Mouse (Mus musculus): ENCODE measurements around the gene Ankdd1a.

The Ankdd1a gene

DNA sequence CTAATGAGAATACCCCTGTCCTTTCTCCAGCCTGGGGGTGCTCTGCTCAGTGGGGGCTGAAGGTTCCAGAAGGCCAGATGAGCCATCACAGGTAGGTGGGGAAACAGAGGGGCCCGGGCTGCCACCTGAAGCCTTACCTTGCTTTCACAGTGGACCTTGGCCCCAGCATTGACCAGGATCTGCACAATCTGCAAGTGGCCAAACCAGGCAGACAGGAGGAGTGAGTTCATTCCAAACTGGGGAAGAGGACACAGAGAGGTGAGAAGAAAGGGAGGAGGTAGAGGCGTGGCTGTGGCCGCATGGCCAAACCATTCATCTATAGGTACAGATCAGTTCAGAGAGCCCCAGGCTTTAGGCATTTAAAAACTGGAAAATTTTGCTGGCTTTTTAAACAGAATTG, 7.5 kb downstream of the Ankdd1a start:
- intact Hi-C loops (cut with DNase I), result no loop called here

DNA sequence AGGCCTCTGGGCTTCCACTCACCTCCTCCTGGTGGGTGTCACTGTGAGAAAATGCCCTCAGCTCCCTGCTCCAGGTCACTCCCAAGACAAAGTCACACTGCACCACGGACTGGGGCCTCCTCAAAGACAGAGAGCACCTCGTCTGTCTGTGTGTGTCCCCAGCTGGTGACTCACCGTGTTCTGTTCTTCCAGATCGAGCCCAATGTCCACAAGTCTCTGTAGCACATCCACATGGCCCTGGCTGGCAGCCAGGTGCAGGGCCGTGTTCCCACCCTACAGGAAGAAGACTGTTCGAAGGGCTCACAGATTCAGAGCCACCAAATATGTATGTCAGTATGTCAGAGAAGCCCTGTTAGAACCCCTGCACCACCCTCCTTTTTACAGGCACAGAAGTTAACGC, 11.5 kb downstream of the Ankdd1a start:
- intact Hi-C loops (cut with DNase I), result no loop called here

DNA sequence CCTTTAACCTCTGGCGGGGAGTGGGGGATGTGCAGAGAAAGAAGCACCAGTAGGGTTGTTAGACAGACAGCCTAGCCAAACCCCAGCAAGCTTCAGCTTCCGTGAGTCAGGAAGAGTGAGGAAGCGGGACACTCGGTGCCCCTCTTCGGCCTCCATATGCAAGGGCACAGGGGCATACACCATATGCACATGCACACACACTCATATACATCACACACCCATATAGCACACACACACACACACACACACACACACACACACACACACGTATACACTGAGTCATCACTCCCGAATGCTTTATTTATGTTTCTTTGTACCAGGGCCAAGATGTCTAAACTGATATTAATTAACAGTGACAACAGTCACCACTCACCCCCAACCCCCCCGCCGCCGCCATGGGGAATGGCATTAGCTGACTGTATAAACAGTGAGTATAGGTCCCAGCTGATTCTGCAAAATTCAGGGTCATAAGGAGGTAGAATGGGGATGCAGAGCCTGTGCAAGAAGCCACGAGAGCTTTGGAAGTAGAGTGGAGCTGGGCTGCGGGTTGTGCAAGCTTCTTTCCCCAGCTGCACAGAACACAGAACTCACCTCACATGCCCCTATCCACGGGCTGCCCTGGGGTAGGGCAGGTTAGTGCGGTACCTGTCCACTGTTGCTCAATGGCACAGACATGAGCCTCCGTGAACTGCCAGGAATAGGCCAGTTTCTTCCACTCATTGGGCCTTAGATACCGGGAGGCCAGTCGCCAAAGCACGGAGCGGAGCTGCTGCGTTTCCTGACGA, 17.1 kb downstream of the Ankdd1a start:
- intact Hi-C loops (cut with DNase I), result no loop called here

DNA sequence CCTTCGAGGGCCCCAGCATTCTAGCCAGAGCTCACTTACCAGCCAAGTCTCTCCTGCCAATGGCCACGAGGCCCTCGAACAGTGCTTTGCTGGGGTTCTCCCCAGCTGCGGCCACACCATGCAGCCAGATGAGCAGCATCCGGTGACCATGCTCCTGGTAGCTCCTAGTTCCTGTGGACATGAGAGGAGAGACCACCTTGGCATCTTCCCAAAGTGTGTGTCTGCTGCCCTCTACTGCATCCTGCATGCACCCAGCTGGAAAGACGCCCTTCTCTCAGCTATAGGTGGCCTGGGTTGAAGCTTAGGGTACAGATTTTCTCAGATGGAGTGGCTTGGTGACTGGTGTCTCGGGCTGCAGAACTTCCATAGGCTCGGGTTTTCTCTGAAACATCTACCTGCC, 17.8 kb downstream of the Ankdd1a start:
- intact Hi-C loops (cut with DNase I), result no loop called here

DNA sequence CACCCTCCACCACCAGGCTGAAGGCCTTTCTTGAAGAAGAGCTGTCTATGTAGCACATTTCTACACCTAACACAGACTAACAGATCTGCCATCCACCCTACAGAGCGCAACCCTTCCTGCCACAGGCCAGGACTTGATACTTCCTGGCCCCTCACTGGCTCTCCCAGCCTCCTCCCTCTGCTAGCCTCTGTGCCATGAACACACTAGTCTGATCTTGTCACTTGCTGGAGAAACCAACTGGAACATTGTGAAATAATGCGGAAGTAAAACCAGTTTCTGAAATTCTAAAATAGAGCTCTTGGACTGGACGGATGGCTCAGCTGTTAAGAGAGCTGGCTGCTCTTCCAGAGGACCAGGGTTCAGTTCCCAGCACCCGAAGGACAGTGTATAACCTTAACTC, 27.1 kb downstream of the Ankdd1a start:
- intact Hi-C loops (cut with DNase I), result no loop called here

DNA sequence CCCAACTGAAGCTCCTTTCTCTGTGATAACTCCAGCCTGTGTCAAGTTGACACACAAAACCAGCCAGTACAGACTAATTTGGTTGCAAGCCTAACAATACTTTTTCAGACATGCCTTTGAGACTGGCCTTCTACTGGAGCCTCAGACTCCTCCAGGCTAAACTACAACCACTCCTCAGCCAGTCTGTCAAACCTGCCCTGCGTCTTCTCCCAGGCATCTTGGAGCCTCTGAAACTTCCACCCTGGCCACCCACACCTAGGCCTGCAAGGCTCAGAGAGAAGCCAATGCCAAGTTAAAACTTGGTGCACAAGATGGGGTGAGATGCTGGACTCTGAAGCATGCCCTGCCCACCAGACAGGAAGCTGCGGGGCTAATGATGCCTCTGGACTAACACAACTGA, 27.6 kb downstream of the Ankdd1a start:
- intact Hi-C loops (cut with DNase I), result no loop called here

DNA sequence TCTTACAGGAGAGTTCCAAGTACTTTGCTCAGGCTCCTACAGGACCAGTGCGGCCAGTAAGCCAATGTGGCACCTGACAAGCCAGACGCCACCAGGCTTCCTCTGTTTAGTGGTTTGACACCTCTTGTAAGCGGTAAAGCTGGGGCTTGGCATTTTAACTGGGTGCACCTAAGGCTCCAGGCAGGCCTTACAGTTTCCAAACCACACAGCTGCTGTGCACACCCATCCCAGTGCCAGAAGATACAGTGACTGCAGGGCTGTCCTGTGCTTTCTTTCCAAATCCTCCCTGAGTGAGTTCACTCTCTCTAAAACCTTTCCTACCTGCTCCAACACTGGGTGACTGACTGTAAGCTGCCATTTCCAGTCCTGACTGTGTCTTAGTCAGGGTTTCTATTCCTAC, 28.5 kb downstream of the Ankdd1a start:
- intact Hi-C loops (cut with DNase I), result no loop called here

DNA sequence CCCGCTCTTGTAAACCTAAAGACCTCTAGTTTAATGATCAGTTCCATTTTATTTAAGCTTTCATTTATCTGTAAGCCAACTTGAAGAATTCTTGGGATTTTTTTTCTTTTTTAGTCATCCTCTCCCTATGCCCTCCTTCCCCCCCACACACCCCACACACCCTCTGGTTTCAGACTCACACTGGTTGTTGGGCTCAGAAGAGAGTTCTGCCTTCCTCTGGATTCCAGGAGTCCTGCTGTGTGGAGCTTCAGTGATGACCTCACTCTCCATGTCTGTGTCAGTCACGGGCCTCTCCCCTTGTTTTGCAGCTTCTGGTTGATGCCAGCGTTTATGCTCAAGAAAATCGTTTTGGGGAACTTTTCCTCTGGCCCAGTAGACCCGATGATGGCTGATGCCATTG, 39.9 kb downstream of the Ankdd1a start:
- intact Hi-C loops (cut with DNase I), result no loop called here

DNA sequence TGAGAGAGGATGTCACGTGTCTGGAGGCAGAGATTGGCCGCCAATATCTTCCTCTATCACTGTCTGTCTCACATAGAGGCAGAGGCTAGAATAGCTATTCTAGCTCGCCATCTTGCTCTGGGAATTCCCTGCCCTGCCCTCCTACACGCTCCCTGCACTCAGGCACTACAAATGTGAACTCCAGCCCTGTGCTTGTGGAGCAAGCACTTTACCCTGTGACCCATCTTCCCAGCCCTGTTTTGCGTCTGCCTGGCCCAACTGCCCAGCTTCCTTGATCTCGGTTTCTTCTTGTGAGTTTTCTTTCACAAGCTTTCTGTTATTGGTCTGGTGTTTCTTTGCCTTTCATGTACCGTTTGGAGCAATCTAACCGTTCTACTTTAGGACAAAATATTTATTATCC, 40.8 kb downstream of the Ankdd1a start:
- intact Hi-C loops (cut with DNase I), result no loop called here

DNA sequence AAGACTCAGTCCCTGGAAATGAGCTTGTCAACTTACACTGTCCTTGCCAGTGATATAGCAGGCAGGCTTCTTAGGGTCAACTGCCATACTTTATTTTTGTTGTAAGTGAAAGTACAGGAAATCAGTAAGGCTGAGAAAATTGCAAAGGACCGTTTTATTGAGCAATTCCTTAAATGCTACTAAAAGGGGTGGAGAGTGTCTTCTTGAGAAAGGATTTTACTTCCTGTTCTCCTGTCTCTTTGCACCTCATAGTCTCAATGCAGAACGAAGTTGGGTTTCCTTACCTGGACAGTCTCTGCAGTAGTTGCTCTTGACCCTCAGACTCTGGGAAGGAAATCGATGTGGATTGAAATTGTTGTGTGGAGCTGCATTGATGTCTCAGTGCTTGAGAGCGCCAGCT, 47.2 kb downstream of the Ankdd1a start:
- intact Hi-C loops (cut with DNase I), result no loop called here

DNA sequence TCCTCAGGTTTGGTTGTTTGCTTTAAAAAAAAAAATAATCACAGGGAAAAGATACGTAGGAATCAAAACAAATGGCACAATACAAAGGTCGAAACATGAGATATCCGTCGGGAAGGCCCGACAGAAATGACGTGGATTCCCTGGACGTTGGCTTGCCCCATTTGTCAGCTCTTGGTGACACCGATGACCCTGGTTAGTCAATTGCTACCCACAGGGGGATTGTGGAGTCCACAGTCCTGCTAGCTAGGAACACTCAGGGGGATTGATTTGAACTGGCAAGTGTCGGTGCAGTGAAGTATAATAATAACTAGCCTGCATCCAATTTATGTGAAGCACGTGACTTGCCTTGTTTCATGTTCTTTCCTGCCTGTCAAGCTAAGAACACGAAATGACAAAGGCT, 52.3 kb downstream of the Ankdd1a start:
- intact Hi-C loops (cut with DNase I), result no loop called here

DNA sequence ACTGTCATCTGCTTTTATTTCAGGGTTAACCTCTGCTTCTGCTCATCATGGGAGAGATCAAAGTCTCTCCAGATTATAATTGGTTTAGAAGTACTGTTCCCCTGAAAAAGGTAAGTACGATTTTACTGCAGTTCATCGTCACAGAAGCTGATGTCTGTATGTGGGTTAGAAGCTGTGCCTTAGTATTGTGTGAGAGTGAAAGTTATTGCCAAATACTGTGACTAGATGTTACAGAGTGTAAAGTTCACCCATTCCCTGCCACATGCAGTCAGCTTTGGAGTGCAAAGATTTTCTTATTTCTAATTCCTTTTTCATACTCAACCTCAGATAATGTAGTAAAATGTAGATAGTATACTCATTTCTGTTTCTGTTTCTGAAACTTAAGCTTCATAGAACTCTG, 54.8 kb downstream of the Ankdd1a start:
- intact Hi-C loops (cut with DNase I), result no loop called here

DNA sequence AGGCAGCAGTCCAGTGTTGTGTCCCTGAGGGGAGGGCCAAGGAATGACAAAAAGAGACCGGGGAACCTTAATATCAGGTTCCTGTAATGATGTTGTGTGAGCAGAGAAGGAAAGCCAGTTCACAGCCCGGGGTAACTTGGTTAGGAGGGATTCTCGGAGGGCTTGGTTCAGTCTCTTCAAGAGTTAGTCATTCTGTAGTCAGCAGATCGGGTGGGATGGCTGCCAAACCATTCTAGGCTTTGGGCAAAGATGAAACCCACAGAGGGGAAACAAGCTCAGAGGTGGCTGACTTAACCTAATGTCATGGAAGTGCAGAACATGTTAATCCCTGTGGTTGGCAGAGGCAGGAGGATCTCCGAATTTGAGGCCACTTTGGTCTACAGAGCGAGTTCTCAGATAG, 55.8 kb downstream of the Ankdd1a start:
- intact Hi-C loops (cut with DNase I), result no loop called here

DNA sequence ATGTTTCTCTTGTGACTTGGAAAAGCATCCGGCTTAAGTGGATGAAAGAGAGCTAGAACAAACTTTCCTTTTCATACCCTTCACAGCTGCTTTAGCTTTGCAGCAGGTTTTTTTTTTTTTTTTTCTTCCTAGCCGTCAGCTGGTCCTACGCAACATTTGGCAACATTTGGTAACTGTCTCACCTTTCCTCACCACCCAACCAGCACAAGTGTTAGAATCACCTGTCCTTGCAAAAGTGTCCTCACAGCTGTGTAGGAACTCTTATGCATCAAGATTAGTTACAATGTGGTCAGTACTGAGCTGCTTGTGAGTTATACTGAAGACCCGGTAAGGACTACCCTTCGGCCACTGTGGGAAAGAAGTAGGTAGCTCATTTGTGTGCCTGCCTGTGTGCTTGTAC, 57.4 kb downstream of the Ankdd1a start:
- intact Hi-C loops (cut with DNase I), result no loop called here

DNA sequence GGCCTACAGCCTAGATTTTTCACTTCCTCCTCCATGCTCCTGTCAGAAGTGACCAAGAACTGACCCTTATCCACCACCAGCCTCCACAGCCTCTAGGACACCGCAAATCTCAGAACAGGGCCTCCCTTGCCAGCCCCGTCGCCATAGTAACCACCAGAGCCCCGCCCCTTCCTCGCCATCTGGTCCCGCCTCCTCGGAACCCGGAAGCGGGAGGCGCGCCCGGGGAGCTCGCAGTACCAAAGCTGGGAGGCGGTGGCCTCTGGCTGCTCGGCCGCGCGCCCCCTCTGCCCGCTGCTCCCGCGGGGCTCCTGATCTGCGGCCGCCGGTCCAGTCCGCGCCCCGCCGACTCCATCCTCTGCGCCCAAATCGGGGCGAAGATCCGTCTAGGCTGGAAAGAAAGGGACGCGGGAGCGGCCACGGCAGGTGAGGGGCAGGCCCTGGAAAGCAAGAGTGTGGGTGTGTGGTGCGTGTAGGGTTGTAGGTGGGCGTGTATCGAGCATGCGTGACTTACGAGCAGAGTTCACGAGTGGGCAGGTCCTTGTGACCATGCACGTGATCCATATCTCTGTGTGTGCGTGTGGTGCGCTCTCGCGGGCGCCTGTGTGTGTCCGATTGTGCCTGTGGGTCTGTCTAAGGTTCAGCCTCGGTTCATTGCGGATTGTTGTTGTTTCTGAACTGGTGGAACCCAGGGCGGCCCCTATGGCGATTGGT, 59.1 kb downstream of the Ankdd1a start, which contains the start of gene Spg21:
TSS of gene Spg21 (plus strand) at position 216 of the 711 bp plus-strand sequence.
- intact Hi-C loops (cut with DNase I), result no loop called here

DNA sequence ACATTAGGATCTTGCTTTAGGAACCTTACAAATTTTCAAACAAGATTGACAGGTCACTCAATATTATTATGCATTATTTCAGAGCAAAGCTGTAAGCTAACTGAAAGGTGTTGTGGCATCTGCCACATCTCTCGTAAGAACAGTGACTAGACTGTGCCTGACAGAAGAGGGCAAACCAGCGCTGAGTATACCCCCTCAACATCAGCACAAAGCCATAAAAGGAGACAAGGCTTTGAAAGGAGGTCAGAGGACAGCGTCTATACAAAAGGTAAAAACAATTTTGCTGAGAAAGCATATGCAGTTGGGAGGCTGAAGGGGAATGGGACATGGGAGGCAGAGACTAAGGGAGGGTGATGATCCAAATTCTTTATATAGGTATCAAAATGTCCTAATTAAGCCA, 59.8 kb downstream of the Ankdd1a start:
- intact Hi-C loops (cut with DNase I), result no loop called here

DNA sequence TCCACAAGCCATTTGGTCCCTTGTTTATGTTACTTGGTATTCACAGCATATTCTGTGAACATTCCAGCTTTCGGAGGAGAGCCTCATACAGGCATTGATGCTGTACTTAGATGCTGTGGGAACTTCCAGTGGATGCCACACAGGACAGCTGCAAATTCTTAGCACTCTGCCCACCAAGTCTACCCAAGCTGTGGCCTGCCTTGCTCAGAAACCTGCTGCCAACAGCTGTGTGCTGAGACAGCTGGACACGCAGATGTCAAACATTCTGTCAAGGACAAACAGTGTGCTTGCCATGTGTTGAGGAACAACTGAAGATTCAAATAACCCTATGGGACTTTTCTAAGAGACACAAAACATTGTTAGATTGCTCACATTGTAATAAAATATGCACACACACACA, 61.0 kb downstream of the Ankdd1a start:
- intact Hi-C loops (cut with DNase I), result no loop called here

DNA sequence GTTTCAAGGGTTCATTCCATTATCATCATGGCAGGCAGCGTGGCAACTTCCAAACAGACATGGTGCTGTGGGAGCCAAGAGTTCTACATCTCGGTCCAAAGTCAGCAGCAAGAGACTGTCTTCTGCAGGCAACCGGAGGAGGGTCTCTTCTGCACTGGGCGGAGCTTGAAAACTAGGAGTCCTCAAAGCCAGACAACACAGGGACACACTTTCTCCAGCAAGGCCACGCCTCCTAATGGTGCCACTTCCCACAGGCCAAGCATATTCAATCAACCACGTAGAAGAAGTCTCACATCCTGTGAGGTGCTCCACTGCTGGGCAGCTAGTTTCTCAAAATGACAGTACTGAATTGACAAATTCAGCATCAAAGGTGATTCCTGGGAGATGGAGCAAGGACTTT, 72.0 kb downstream of the Ankdd1a start:
- intact Hi-C loops (cut with DNase I), result no loop called here

DNA sequence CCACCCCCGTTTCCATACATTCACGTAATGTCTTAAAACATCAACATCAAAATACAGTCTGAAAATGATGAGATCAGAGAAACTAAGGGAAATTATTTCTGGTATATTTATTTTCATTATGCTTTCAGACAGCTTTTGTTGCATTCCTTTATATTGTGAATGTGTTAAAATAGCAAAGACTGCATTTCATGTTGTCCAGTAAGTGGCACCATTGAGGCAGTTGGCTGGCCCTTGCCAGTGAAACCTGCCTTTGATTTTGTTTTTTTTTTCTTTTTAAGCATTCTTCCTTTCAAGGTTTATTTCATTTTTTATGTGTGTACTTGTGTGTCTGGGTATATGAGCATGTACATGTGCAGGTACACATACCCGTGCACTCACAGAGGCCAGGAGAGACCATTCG, 75.3 kb downstream of the Ankdd1a start:
- intact Hi-C loops (cut with DNase I), result no loop called here
